Mouse (Mus musculus): ENCODE results near the gene Dmkn. TPM values are rescaled to one million over a fixed set of nuclear protein-coding genes. Genes with fewer than 3 reads are reported as not detected.
"Not testable (repeated sequence)": the region's sequence is repeated elsewhere in the genome, so short reads cannot be mapped to it uniquely, and the experiment has no call there.

Gene Dmkn
- polyA plus RNA-seq, 1 experiment from 2014 or later: 2.7 TPM

GRCm38 (mm10) chr7:30823675-30824074, 60.1 kb downstream of the Dmkn start, which contains the start of gene Ffar2:
Ffar2 (minus strand) TSS chr7:30823775.
- TF ChIP-seq CTCF (IDR thresholded peaks at IDR 0.05; ENCODE audit: low read depth): no peak
- no peak for ATAC-seq (replicated peaks; ENCODE audit: low FRiP score, low read depth)
- H3K9ac ChIP-seq (ENCODE audit: low read depth, low read length): no peak within 1 kb of the TSS
- no peak for DNase-seq (ENCODE audit: low spot score)
- no peak within 1 kb of the TSS for H3K4me2 ChIP-seq (ENCODE audit: low read length)
- H3K9me3 ChIP-seq (replicated peaks; ENCODE audit: low read length): no peaks in the 10 kb centered on the region
- H3K27me3 ChIP-seq (ENCODE audit: insufficient read depth, low read length): no peaks in the 10 kb centered on the region
- H3K36me3 ChIP-seq (ENCODE audit: insufficient read depth, low read length): no peaks in the 10 kb centered on the region
- WGBS: 87% methylated on average over 18 of the region's 18 CpGs
- H3K4me3 ChIP-seq (replicated peaks; ENCODE audit: low read depth, low read length): no peak within 1 kb of the TSS
- H3K27ac ChIP-seq: no peak within 1 kb of the TSS
- H3K4me1 ChIP-seq (replicated peaks; ENCODE audit: insufficient read depth, low read length): 0 out of 2 replicates have a peak, but pooled peaks cover 2% of the 10 kb centered on the region

GRCm38 (mm10) chr7:30824306-30824705, 60.8 kb downstream of the Dmkn start:
- TF ChIP-seq CTCF (IDR thresholded peaks at IDR 0.05; ENCODE audit: low read depth): no peak
- H3K4me1 ChIP-seq (replicated peaks; ENCODE audit: insufficient read depth, low read length): 0 out of 2 replicates have a peak, but pooled peaks cover 2% of the 10 kb centered on the region
- no peak overlapping the region for H3K4me2 ChIP-seq (ENCODE audit: low read length)
- H3K27me3 ChIP-seq (ENCODE audit: insufficient read depth, low read length): no peaks in the 10 kb centered on the region
- DNase-seq (ENCODE audit: low spot score): no peak
- WGBS: 87% methylated on average over 3 of the region's 3 CpGs
- no peaks in the 10 kb centered on the region for H3K9me3 ChIP-seq (replicated peaks; ENCODE audit: low read length)
- no peak overlapping the region for H3K4me3 ChIP-seq (replicated peaks; ENCODE audit: low read depth, low read length)
- ATAC-seq (replicated peaks; ENCODE audit: low FRiP score, low read depth): no peak
- H3K36me3 ChIP-seq (ENCODE audit: insufficient read depth, low read length): no peaks in the 10 kb centered on the region
- no peak overlapping the region for H3K9ac ChIP-seq (ENCODE audit: low read depth, low read length)
- H3K27ac ChIP-seq: no peak overlapping the region

- no peak overlapping the region for H3K9ac ChIP-seq (ENCODE audit: low read depth, low read length)
- TF ChIP-seq CTCF (IDR thresholded peaks at IDR 0.05; ENCODE audit: low read depth): no peak
- no peaks in the 10 kb centered on the region for H3K27me3 ChIP-seq (ENCODE audit: insufficient read depth, low read length)
- 90% methylated on average over 10 of the region's 10 CpGs for WGBS
- H3K4me2 ChIP-seq (ENCODE audit: low read length): no peak overlapping the region
- DNase-seq (ENCODE audit: low spot score): no peak
- ATAC-seq (replicated peaks; ENCODE audit: low FRiP score, low read depth): no peak
- H3K36me3 ChIP-seq (ENCODE audit: insufficient read depth, low read length): no peaks in the 10 kb centered on the region
- no peaks in the 10 kb centered on the region for H3K9me3 ChIP-seq (replicated peaks; ENCODE audit: low read length)
- no peak overlapping the region for H3K27ac ChIP-seq
- H3K4me3 ChIP-seq (replicated peaks; ENCODE audit: low read depth, low read length): no peak overlapping the region
- no peaks in the 10 kb centered on the region for H3K4me1 ChIP-seq (replicated peaks; ENCODE audit: insufficient read depth, low read length)
Measured at GRCm38 (mm10) chr7:30826660-30827059, 63.1 kb downstream of the Dmkn start.

- ATAC-seq (replicated peaks; ENCODE audit: low FRiP score, low read depth); H3K4me1 ChIP-seq (replicated peaks; ENCODE audit: insufficient read depth, low read length); H3K27me3 ChIP-seq (ENCODE audit: insufficient read depth, low read length); H3K27ac ChIP-seq; H3K4me2 ChIP-seq (ENCODE audit: low read length); H3K9ac ChIP-seq (ENCODE audit: low read depth, low read length); H3K4me3 ChIP-seq (replicated peaks; ENCODE audit: low read depth, low read length); H3K9me3 ChIP-seq (replicated peaks; ENCODE audit: low read length); H3K36me3 ChIP-seq (ENCODE audit: insufficient read depth, low read length); DNase-seq (ENCODE audit: low spot score): not testable (repeated sequence)
Measured at GRCm38 (mm10) chr7:30828871-30829270, 65.3 kb downstream of the Dmkn start.

- H3K36me3 ChIP-seq (ENCODE audit: insufficient read depth, low read length): no peaks in the 10 kb centered on the region
- 69% methylated on average over 3 of the region's 3 CpGs for WGBS
- ATAC-seq (replicated peaks; ENCODE audit: low FRiP score, low read depth) (no peak), DNase-seq (ENCODE audit: low spot score) (no peak)
- no peaks in the 10 kb centered on the region for H3K9me3 ChIP-seq (replicated peaks; ENCODE audit: low read length)
- no peak for TF ChIP-seq CTCF (IDR thresholded peaks at IDR 0.05; ENCODE audit: low read depth)
- H3K4me1 ChIP-seq (replicated peaks; ENCODE audit: insufficient read depth, low read length): no peaks in the 10 kb centered on the region
- no peaks in the 10 kb centered on the region for H3K27me3 ChIP-seq (ENCODE audit: insufficient read depth, low read length)
- H3K27ac ChIP-seq: no peak overlapping the region
- no peak overlapping the region for H3K9ac ChIP-seq (ENCODE audit: low read depth, low read length)
- no peak overlapping the region for H3K4me3 ChIP-seq (replicated peaks; ENCODE audit: low read depth, low read length)
- H3K4me2 ChIP-seq (ENCODE audit: low read length): no peak overlapping the region
Measured at GRCm38 (mm10) chr7:30829428-30829827, 65.9 kb downstream of the Dmkn start.

Other genes with a start within 250 kb of the Dmkn start
- gene Arhgap33, start 228.7 kb upstream of the Dmkn start, polyA plus RNA-seq (2015; fragmentation: Nextera tagmentation; extraction: Ambion mirVana): 4.2 TPM in 2 replicates
- gene Hspb6, start 211.6 kb upstream of the Dmkn start, polyA plus RNA-seq (2015; fragmentation: Nextera tagmentation; extraction: Ambion mirVana): 15.8 and 17.7 TPM in 2 replicates
- 5.2 and 5.6 TPM in 2 replicates for gene Proser3, start 211.5 kb upstream of the Dmkn start, polyA plus RNA-seq (2015; fragmentation: Nextera tagmentation; extraction: Ambion mirVana)
- 37.6 and 40.8 TPM in 2 replicates for gene Lin37, start 203.9 kb upstream of the Dmkn start, polyA plus RNA-seq (2015; fragmentation: Nextera tagmentation; extraction: Ambion mirVana)
- gene U2af1l4, start 200.5 kb upstream of the Dmkn start, polyA plus RNA-seq (2015; fragmentation: Nextera tagmentation; extraction: Ambion mirVana): 100 and 102 TPM in 2 replicates
- gene Gm49396, start 200.4 kb upstream of the Dmkn start, polyA plus RNA-seq (2015; fragmentation: Nextera tagmentation; extraction: Ambion mirVana): 5.0 and 7.7 TPM in 2 replicates
- gene Psenen, start 200.1 kb upstream of the Dmkn start, polyA plus RNA-seq (2015; fragmentation: Nextera tagmentation; extraction: Ambion mirVana): 190 TPM in 2 replicates
- gene Igflr1, start 198.3 kb upstream of the Dmkn start, polyA plus RNA-seq (2015; fragmentation: Nextera tagmentation; extraction: Ambion mirVana): 2.4 and 2.5 TPM in 2 replicates
- gene Kmt2b, start 175.0 kb upstream of the Dmkn start, polyA plus RNA-seq (2015; fragmentation: Nextera tagmentation; extraction: Ambion mirVana): 4.9 and 5.9 TPM in 2 replicates
- 0.92 and 1.6 TPM in 2 replicates for gene Zbtb32, start 164.8 kb upstream of the Dmkn start, polyA plus RNA-seq (2015; fragmentation: Nextera tagmentation; extraction: Ambion mirVana)
- 35.5 and 48.6 TPM in 2 replicates for gene Upk1a, start 150.9 kb upstream of the Dmkn start, polyA plus RNA-seq (2015; fragmentation: Nextera tagmentation; extraction: Ambion mirVana)
- gene Cox6b1, start 137.6 kb upstream of the Dmkn start, polyA plus RNA-seq (2015; fragmentation: Nextera tagmentation; extraction: Ambion mirVana): 1,603 and 1,723 TPM in 2 replicates
- gene Etv2, start 127.9 kb upstream of the Dmkn start, polyA plus RNA-seq (2015; fragmentation: Nextera tagmentation; extraction: Ambion mirVana): not detected in 2 replicates
- 110 and 112 TPM in 2 replicates for gene Rbm42, start 113.4 kb upstream of the Dmkn start, polyA plus RNA-seq (2015; fragmentation: Nextera tagmentation; extraction: Ambion mirVana)
- 25.2 and 28.8 TPM in 2 replicates for gene Haus5, start 98.8 kb upstream of the Dmkn start, polyA plus RNA-seq (2015; fragmentation: Nextera tagmentation; extraction: Ambion mirVana)
- not detected in 2 replicates for gene Pmis2, start 92.2 kb upstream of the Dmkn start, polyA plus RNA-seq (2015; fragmentation: Nextera tagmentation; extraction: Ambion mirVana)
- gene 2200002J24Rik, start 64.8 kb upstream of the Dmkn start, polyA plus RNA-seq (2015; fragmentation: Nextera tagmentation; extraction: Ambion mirVana): 2.0 and 2.5 TPM in 2 replicates
- 4.6 and 5.0 TPM in 2 replicates for gene Atp4a, start 51.5 kb upstream of the Dmkn start, polyA plus RNA-seq (2015; fragmentation: Nextera tagmentation; extraction: Ambion mirVana)
- 320 and 325 TPM in 2 replicates for gene Tmem147, start 34.2 kb upstream of the Dmkn start, polyA plus RNA-seq (2015; fragmentation: Nextera tagmentation; extraction: Ambion mirVana)
- 0.15 and 0.32 TPM in 2 replicates for gene Gapdhs, start 20.1 kb upstream of the Dmkn start, polyA plus RNA-seq (2015; fragmentation: Nextera tagmentation; extraction: Ambion mirVana)
- 2.4 and 2.5 TPM in 2 replicates for gene Sbsn, start 12.3 kb upstream of the Dmkn start, polyA plus RNA-seq (2015; fragmentation: Nextera tagmentation; extraction: Ambion mirVana)
- 1.4 and 3.4 TPM in 2 replicates for gene Krtdap, start 24.1 kb downstream of the Dmkn start, polyA plus RNA-seq (2015; fragmentation: Nextera tagmentation; extraction: Ambion mirVana)
- gene Ffar2, start 60.0 kb downstream of the Dmkn start, polyA plus RNA-seq (2015; fragmentation: Nextera tagmentation; extraction: Ambion mirVana): 0.06 and 0.16 TPM in 2 replicates
- 0.20 TPM in 1 of 2 replicates, not detected in the other for gene Ffar3, start 92.4 kb downstream of the Dmkn start, polyA plus RNA-seq (2015; fragmentation: Nextera tagmentation; extraction: Ambion mirVana)
- gene Ffar1, start 97.8 kb downstream of the Dmkn start, polyA plus RNA-seq (2015; fragmentation: Nextera tagmentation; extraction: Ambion mirVana): 0.03 TPM in 1 of 2 replicates, not detected in the other
- 0.20 and 0.45 TPM in 2 replicates for gene Cd22, start 116.6 kb downstream of the Dmkn start, polyA plus RNA-seq (2015; fragmentation: Nextera tagmentation; extraction: Ambion mirVana)
- 0.79 and 0.91 TPM in 2 replicates for gene Mag, start 151.1 kb downstream of the Dmkn start, polyA plus RNA-seq (2015; fragmentation: Nextera tagmentation; extraction: Ambion mirVana)
- not detected in 2 replicates for gene Hamp2, start 160.9 kb downstream of the Dmkn start, polyA plus RNA-seq (2015; fragmentation: Nextera tagmentation; extraction: Ambion mirVana)
- gene Hamp, start 180.3 kb downstream of the Dmkn start, polyA plus RNA-seq (2015; fragmentation: Nextera tagmentation; extraction: Ambion mirVana): not detected in 2 replicates
- gene Usf2, start 193.0 kb downstream of the Dmkn start, polyA plus RNA-seq (2015; fragmentation: Nextera tagmentation; extraction: Ambion mirVana): 21.9 and 22.3 TPM in 2 replicates
- 58.4 and 60.6 TPM in 2 replicates for gene Lsr, start 209.7 kb downstream of the Dmkn start, polyA plus RNA-seq (2015; fragmentation: Nextera tagmentation; extraction: Ambion mirVana)
- 8.9 and 9.2 TPM in 2 replicates for gene Fam187b, start 210.0 kb downstream of the Dmkn start, polyA plus RNA-seq (2015; fragmentation: Nextera tagmentation; extraction: Ambion mirVana)

Data from kidney, postnatal 0 days (tissue).